Mouse (Mus musculus) G1E (cell line): ENCODE measurements around the gene Heatr4. TPM values are rescaled to one million over a fixed set of nuclear protein-coding genes. Genes with fewer than 3 reads are reported as not detected.
"Not testable (repeated sequence)": the region's sequence is repeated elsewhere in the genome, so short reads cannot be mapped to it uniquely, and the experiment has no call there.

Experiments used
- ATAC-seq: 2 replicates; pipeline ENCODE4 v1.8.0; 2016; ENCODE audit warnings: mild to moderate bottlenecking; ENCODE audit not compliant: insufficient number of reproducible peaks, poor library complexity, low FRiP score, severe bottlenecking; ENCODE audit errors: extremely low read depth
- DNase-seq: peaks from one replicate; pipeline ENCODE4 v3.0.0; 2012; ENCODE audit warnings: low spot score
- H3K27me3 ChIP-seq: 2 replicates; pipeline ENCODE4 v1.6.1; 2012; ENCODE audit warnings: mild to moderate bottlenecking, low read length, inconsistent platforms; ENCODE audit not compliant: insufficient read depth
- H3K36me3 ChIP-seq: replicated peaks from 2 replicates; pipeline ENCODE3; 2012; ENCODE audit warnings: mild to moderate bottlenecking, inconsistent platforms
- H3K4me1 ChIP-seq: 2 replicates; pipeline ENCODE4 v1.6.1; 2012; ENCODE audit warnings: low read depth, low read length, inconsistent platforms, mixed read lengths; ENCODE audit not compliant: insufficient read depth
- H3K4me3 ChIP-seq: 2 replicates; pipeline ENCODE4 v1.5.1; 2012; ENCODE audit warnings: low read depth, mild to moderate bottlenecking, inconsistent platforms, low read length, moderate library complexity, mixed read lengths
- H3K9me3 ChIP-seq: replicated peaks from 2 replicates; pipeline ENCODE4 v1.6.1; 2012; ENCODE audit warnings: inconsistent platforms
- CTCF ChIP-seq: IDR thresholded peaks from 2 replicates; pipeline ENCODE4 v1.5.1; 2012; ENCODE audit warnings: low read depth, low read length, inconsistent platforms, mixed read lengths
- GATA1 ChIP-seq: IDR thresholded peaks from 2 replicates; pipeline ENCODE4 v1.6.1; 2012; ENCODE audit warnings: borderline replicate concordance, low read length, inconsistent platforms, mixed read lengths
- GATA2 ChIP-seq: IDR thresholded peaks from 2 replicates; pipeline ENCODE4 v1.6.1; 2012; ENCODE audit warnings: low read depth, low read length, inconsistent platforms, borderline replicate concordance
- POLR2AphosphoS5 ChIP-seq: IDR thresholded peaks from 2 replicates; pipeline ENCODE4 v1.6.1; 2012; ENCODE audit warnings: low read depth, low read length, inconsistent platforms; ENCODE audit not compliant: insufficient replicate concordance
- TAL1 ChIP-seq: conservative IDR thresholded peaks from 2 replicates; pipeline ENCODE4 v1.6.1; 2012; ENCODE audit warnings: low read depth, low read length, inconsistent platforms, mixed read lengths
- polyA plus RNA-seq: library from polyadenylated mRNA; stranded (reverse); fragments of >175 nt; gene quantifications from 2 replicates; pipeline ENCODE4 v1.2.3, GENCODE M21; 2012
- total RNA-seq, 2 experiments: library from RNA; stranded (forward) in 1 of 2; stranded (reverse) in 1 of 2; fragments of 200-1000 nt in 1 of 2; fragments of >200 nt in 1 of 2; fragmentation: Nextera tagmentation in 1 of 2; gene quantifications; 2 replicates each; pipeline ENCODE4 v1.2.3; 2014 to 2017

Gene Heatr4
- not detected in 2 replicates for total RNA-seq (2014; fragmentation: Nextera tagmentation)
- 0.06 and 0.22 TPM in 2 replicates for total RNA-seq (2017)
- polyA plus RNA-seq = not detected in 2 replicates

DNA sequence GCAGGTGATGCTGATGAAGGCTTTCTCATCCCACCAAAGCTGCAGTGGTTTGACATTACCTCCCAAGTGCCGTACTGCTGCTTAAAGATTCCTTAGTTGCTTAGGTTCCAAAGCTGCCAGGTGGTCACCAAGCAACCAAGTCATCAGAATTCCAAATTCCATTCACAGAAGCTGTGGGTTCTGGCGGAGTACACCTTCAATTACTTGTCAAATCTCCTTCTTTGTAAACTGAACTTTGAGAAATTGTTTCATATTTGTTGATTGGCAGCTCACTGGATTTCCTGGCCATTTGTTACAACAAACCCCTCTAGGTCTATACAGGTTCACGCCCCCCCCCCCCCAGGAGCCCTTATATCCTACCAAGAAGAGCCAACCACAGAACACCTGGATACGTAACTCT lies at the start of gene Heatr4:
TSS of gene Heatr4 (minus strand) at position 101 of the 400 bp plus-strand sequence.
- peaks cover 42% of the 10 kb centered on the region for H3K27me3 ChIP-seq
- peaks cover 10% of the 10 kb centered on the region for H3K9me3 ChIP-seq
- no peak for TF ChIP-seq CTCF
- no peak for TF ChIP-seq TAL1
- DNase-seq (no peak), ATAC-seq (no peak)
- peaks cover 8% of the 10 kb centered on the region; the same call in 1 of the 2 replicates for H3K4me1 ChIP-seq
- H3K4me3 ChIP-seq = no peak within 1 kb of the TSS
- H3K36me3 ChIP-seq = no peaks in the 10 kb centered on the region

DNA sequence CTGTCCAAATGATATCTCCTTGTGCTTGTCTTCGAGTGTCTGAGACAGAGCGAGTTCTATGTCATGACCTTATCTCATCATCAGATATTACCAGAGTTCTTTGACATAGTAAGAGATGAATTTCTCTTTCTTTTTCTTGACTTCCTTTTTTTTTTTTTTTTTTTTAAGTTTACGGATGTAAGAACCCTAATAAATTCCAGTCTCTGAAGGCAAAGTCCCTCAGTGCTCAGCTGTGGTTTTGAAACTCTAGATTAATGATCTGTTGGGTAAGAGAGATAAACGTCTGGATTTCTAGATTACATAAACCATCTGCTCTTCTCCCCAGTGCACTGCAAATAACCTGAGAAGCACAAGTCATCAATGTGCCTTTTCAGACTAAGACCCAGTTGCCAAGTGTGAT lies 49.5 kb upstream of the Heatr4 start:
- peaks cover 45% of the 10 kb centered on the region for H3K4me1 ChIP-seq
- ATAC-seq (peak; percentile 89), DNase-seq (no peak)
- peaks cover 13% of the 10 kb centered on the region for H3K9me3 ChIP-seq
- TF ChIP-seq GATA1 (no peak), CTCF (no peak), POLR2AphosphoS5 (no peak), TAL1 (peak; percentile 86), GATA2 (no peak)
- no peaks in the 10 kb centered on the region for H3K36me3 ChIP-seq
- H3K4me3 ChIP-seq = no peak overlapping the region
- H3K27me3 ChIP-seq = no peaks in the 10 kb centered on the region

DNA sequence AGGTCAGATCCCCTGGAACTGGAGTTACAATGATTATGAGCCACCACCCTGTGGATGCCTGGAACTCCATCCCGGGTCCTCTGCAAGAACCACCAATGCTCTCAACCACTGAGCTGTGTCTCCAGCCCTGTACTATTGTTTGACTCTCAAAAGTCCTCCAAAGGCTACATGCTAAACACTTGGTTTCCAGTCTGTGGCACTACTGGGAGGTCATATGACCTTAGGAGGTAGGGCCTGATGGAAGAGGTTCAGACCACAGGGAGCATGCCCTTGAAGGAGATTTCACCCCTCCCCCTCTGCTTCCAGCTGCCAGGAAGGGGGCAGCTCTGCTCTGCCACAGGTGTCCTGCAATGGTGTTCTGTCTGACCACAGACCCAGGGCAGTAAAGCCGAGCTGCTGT lies 48.6 kb upstream of the Heatr4 start:
- DNase-seq, H3K27me3 ChIP-seq: not testable (repeated sequence)
- peak; percentile 42 for ATAC-seq

DNA sequence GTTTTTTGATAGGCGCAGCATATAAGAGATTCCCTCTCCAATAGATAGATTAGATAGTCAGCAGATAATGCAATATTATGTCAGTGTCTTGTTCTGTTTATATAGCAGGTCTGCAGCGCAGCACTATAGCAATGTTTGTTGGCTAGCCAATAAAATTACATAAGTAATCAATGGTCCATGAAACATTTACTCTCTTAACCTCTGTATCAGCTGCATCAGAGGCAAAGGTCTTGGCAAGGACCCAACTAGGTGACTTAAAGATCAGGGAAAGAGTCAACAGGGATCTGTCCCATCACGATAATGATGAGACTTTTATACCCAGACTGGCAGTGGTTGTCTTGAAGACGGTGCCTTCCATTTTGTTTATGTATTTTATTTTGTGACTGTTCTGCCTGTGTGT lies 48.2 kb upstream of the Heatr4 start:
- Histone ChIP-seq H3K4me3 (no peak overlapping the region; the same call in 1 of the 2 replicates), H3K27me3 (peaks cover 3% of the 10 kb centered on the region; the same call in 1 of the 2 replicates), H3K9me3 (peaks cover 1% of the 10 kb centered on the region; the same call in 1 of the 2 replicates), H3K4me1 (peaks cover 45% of the 10 kb centered on the region), H3K36me3 (no peaks in the 10 kb centered on the region)
- no peak for DNase-seq
- TF ChIP-seq TAL1 = no peak
- TF ChIP-seq POLR2AphosphoS5 = no peak
- no peak for ATAC-seq

More for the DNA sequence above, 48.6 kb upstream of the Heatr4 start:
- H3K4me1 ChIP-seq = peaks cover 45% of the 10 kb centered on the region
- not testable (repeated sequence) for H3K9me3 ChIP-seq, H3K36me3 ChIP-seq
- peak overlapping the region; percentile 26; the same call in 1 of the 2 replicates for H3K4me3 ChIP-seq

DNA sequence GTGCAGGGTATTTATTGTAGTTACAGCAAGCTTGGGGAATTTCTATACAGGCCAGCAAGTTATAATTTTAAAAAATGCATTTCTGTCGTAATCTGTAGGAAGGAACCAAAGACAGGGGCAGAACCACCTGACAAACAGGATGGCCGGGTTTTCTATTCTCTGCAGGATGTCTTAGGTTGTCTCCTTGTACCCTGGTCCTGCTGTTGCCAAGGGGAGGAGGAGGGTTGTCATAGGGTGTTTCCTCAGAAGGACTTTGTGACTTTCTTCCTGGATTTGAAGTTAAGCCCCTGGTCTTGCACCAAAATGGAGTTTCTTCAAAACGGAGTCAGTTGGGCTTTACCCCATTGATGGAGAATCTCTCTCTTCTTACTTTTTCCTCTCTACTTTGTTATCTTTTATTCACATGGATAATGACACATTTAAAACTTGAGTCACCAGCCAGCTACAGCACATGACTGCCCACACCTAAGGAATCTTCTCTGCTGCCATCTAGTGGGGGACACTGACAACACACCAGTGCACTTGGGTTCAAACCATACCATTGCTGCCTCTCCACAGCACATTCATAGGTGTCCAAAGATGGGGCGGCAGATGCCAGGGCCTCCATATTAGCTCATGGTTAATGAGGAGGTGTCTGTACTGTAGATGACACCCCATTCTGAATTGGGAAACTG lies 46.1 kb upstream of the Heatr4 start:
- Histone ChIP-seq H3K4me3 (no peak overlapping the region), H3K36me3 (no peaks in the 10 kb centered on the region), H3K9me3 (no peaks in the 10 kb centered on the region), H3K27me3 (peaks cover 17% of the 10 kb centered on the region), H3K4me1 (peaks cover 48% of the 10 kb centered on the region)
- peak; percentile 52 for DNase-seq
- TF ChIP-seq GATA2 (no peak), CTCF (peak; percentile 97)
- ATAC-seq = no peak

DNA sequence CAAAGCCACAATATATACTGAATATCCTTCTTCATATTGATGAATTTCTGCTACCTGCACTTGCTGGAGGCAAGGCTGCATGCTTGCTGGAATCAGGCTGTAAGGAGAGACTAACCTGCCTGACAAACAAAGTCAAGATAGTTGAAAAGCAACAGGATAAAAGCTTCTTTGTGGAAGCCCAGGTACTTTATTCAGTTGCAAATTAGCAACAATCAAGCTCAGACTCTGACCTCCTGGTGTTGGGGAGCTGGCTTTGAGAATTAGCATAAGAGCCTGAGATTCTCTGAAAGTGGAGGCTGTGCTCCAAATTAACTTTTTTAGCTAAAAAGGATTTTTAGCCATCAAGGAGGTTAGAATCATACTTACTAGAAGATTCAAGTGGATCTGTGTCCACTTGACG lies 44.4 kb upstream of the Heatr4 start:
- peaks cover 20% of the 10 kb centered on the region for H3K27me3 ChIP-seq
- ATAC-seq, H3K4me3 ChIP-seq, H3K9me3 ChIP-seq, H3K36me3 ChIP-seq, DNase-seq: not testable (repeated sequence)
- H3K4me1 ChIP-seq = peaks cover 33% of the 10 kb centered on the region

DNA sequence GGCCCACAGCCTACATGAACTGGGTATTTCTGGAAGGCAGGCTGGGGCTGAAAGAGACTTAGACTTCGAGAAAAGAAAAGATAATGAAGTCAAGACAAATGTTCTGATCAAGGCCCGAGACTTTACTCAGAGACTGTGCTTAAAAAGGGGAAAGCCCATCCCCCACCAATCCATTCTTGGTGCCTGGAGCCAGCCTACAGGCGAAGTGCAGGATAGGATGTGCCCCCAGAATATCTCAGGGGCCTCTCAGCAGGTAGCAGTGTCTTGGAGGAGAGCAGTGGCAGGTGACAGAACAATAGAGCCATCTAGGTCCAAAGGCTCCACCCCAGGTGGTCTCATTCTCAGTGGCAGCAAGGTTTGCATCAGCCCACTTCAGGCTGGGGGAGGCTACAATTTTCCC lies 43.7 kb upstream of the Heatr4 start:
- not testable (repeated sequence) for H3K36me3 ChIP-seq, DNase-seq, H3K4me3 ChIP-seq, ATAC-seq, H3K9me3 ChIP-seq
- Histone ChIP-seq H3K27me3 (peaks cover 20% of the 10 kb centered on the region), H3K4me1 (peaks cover 27% of the 10 kb centered on the region)
